Mouse (Mus musculus) thymus, adult 2 months (tissue): ENCODE measurements around the gene Olfr1411.

Source experiments
- CTCF ChIP-seq: fragments of 200-500 bp; IDR thresholded peaks from 2 replicates; pipeline ENCODE4 v1.5.1; 2012; ENCODE audit warnings: mild to moderate bottlenecking, control low read depth, low read length, moderate library complexity, borderline replicate concordance; ENCODE audit not compliant: control insufficient read depth, poor library complexity, insufficient read depth; ENCODE audit errors: extremely low read depth
- POLR2A ChIP-seq: fragments of 200-500 bp; IDR thresholded peaks from 2 replicates; pipeline ENCODE4 v1.6.1; 2012; ENCODE audit warnings: mild to moderate bottlenecking, low read length, control low read depth, moderate library complexity; ENCODE audit not compliant: control insufficient read depth, poor library complexity, insufficient read depth; ENCODE audit errors: extremely low read depth

DNA sequence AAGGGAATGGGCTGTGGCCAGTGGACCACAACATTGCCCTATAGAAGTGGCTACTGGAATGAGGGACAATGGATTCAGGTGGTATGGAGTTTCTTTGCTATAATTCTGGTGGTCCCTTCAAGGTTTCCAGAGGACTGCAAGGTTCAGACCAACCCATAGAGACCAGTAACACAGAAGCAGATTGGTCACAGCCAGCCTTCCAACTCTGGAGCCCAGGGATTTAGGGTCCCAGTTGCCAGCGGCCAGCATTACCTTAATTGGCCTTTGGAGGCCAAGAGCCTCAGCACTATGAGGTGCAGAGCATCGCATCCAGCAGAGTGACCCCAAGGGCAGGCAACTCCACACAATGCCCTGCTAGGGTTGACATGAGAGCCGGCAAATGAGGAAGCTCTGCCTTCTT lies 23.2 kb upstream of the Olfr1411 start, which contains the start of gene Olfr1413:
- TF ChIP-seq POLR2A (no peak), CTCF (no peak)
